Mouse (Mus musculus): Measurements from ENCODE around the gene Dct.
A peak's percentile ranks its signal among the peaks of the same experiment; 100 is the strongest.

Dct gene

GRCm38 (mm10) chr14:118051975-118052630 lies at the start of gene Dct:
Gene Dct (minus strand): TSS chr14:118052244.
- DNase-seq (ENCODE audit: low spot score in 2 of 2): no peak

- DNase-seq (ENCODE audit: low spot score in 2 of 2): no peak
Measured at GRCm38 (mm10) chr14:118101227-118101990, 49.4 kb upstream of the Dct start.

- DNase-seq (ENCODE audit: low spot score in 2 of 2): no peak
Measured at GRCm38 (mm10) chr14:118098265-118098664, 46.2 kb upstream of the Dct start.

GRCm38 (mm10) chr14:118089806-118090392 lies 37.9 kb upstream of the Dct start:
- DNase-seq (ENCODE audit: low spot score in 2 of 2): no peak

- DNase-seq (ENCODE audit: low spot score in 2 of 2): peak; percentile 70 to 91
Measured at GRCm38 (mm10) chr14:118089215-118089805, 37.3 kb upstream of the Dct start.

GRCm38 (mm10) chr14:118088437-118089207 lies 36.6 kb upstream of the Dct start:
- peak; percentile 4 to 15 for DNase-seq (ENCODE audit: low spot score in 2 of 2)

- DNase-seq (ENCODE audit: low spot score in 2 of 2): no peak
Measured at GRCm38 (mm10) chr14:118086271-118087035, 34.4 kb upstream of the Dct start.

- DNase-seq (ENCODE audit: low spot score in 2 of 2): no peak
Measured at GRCm38 (mm10) chr14:118083851-118084250, 31.8 kb upstream of the Dct start.

- no peak for DNase-seq (ENCODE audit: low spot score in 2 of 2)
Measured at GRCm38 (mm10) chr14:118080606-118081005, 28.6 kb upstream of the Dct start.

- no peak for DNase-seq (ENCODE audit: low spot score in 2 of 2)
Measured at GRCm38 (mm10) chr14:118070100-118070499, 18.1 kb upstream of the Dct start.

- DNase-seq (ENCODE audit: low spot score in 2 of 2): no peak
Measured at GRCm38 (mm10) chr14:118069439-118070079, 17.5 kb upstream of the Dct start.

- no peak for DNase-seq (ENCODE audit: low spot score in 2 of 2)
Measured at GRCm38 (mm10) chr14:118061766-118062432, 9.9 kb upstream of the Dct start.

GRCm38 (mm10) chr14:118058581-118058886 lies 6.5 kb upstream of the Dct start:
- no peak for DNase-seq (ENCODE audit: low spot score in 2 of 2)

- DNase-seq (ENCODE audit: low spot score in 2 of 2): no peak
Measured at GRCm38 (mm10) chr14:118057696-118058580, 5.9 kb upstream of the Dct start.

GRCm38 (mm10) chr14:118052770-118053169 lies 726 bp upstream of the Dct start:
- DNase-seq (ENCODE audit: low spot score in 2 of 2): no peak

- no peak for DNase-seq (ENCODE audit: low spot score in 2 of 2)
Measured at GRCm38 (mm10) chr14:118051396-118051795, 648 bp downstream of the Dct start.

GRCm38 (mm10) chr14:118050990-118051389 lies 1.1 kb downstream of the Dct start:
- no peak for DNase-seq (ENCODE audit: low spot score in 2 of 2)

- no peak for DNase-seq (ENCODE audit: low spot score in 2 of 2)
Measured at GRCm38 (mm10) chr14:118050431-118050830, 1.6 kb downstream of the Dct start.

- DNase-seq (ENCODE audit: low spot score in 2 of 2): no peak
Measured at GRCm38 (mm10) chr14:118049648-118050238, 2.3 kb downstream of the Dct start.

Data from left cerebral cortex, adult 9 months (tissue).